Mouse (Mus musculus) kidney, adult 2 months (tissue): ENCODE measurements at regions not wholly inside any gene's neighbourhood (a gene's known extent, or its start where the extent isn't known, plus 50 kb on each side); places are given as distances from the start of the nearest gene placed in this dataset.

ENCODE experiments used
- DNase-seq: peaks from one replicate; pipeline ENCODE4 v3.0.0; 2021
- H3K27ac ChIP-seq: fragments of 200-500 bp; 2 replicates; pipeline ENCODE4 v1.5.1; 2012; ENCODE audit warnings: low read depth, low read length, control low read depth, inconsistent platforms; ENCODE audit not compliant: insufficient read depth
- H3K27me3 ChIP-seq: fragments of 200-500 bp; replicated peaks from 2 replicates; pipeline ENCODE4 v1.6.1; 2012; ENCODE audit warnings: mild to moderate bottlenecking, moderate library complexity, low read length, inconsistent platforms; ENCODE audit not compliant: control insufficient read depth, insufficient read depth
- H3K36me3 ChIP-seq: fragments of 200-500 bp; 2 replicates; pipeline ENCODE4 v1.6.1; 2012; ENCODE audit warnings: mild to moderate bottlenecking, moderate library complexity, low read length, inconsistent platforms; ENCODE audit not compliant: control insufficient read depth, insufficient read depth
- H3K4me1 ChIP-seq: fragments of 200-500 bp; 2 replicates; pipeline ENCODE4 v1.6.1; 2011; ENCODE audit warnings: low read length; ENCODE audit not compliant: control insufficient read depth, insufficient read depth
- H3K4me3 ChIP-seq: fragments of 200-500 bp; 2 replicates; pipeline ENCODE4 v1.5.1; 2011; ENCODE audit warnings: mild to moderate bottlenecking, low read depth, low read length, control low read depth; ENCODE audit not compliant: insufficient read depth
- CTCF ChIP-seq: fragments of 200-500 bp; conservative IDR thresholded peaks from 2 replicates; pipeline ENCODE4 v1.5.1; 2011; ENCODE audit warnings: low read depth, mild to moderate bottlenecking, control low read depth, low read length, moderate library complexity, mixed read lengths; ENCODE audit not compliant: insufficient read depth, insufficient read length
- POLR2A ChIP-seq: fragments of 200-500 bp; IDR thresholded peaks from one replicate; pipeline ENCODE4 v1.6.1; 2011; ENCODE audit warnings: low read depth, low read length, control low read depth
- WGBS: fragments of 180-500 bp; shearing (Covaris S2); methylation state at CpG from one replicate; pipeline ENCODE4 v1.1.7; 2018; 5-methylcytosine and 5-hydroxymethylcytosine counted together

- Histone ChIP-seq H3K4me3 (no peak overlapping the region), H3K36me3 (no peaks in the 10 kb centered on the region), H3K27ac (no peak overlapping the region), H3K4me1 (no peaks in the 10 kb centered on the region), H3K27me3 (no peaks in the 10 kb centered on the region)
- WGBS: 87% methylated on average over 3 of the region's 3 CpGs
- no peak for DNase-seq
- TF ChIP-seq POLR2A (no peak), CTCF (no peak)
Measured at GRCm38 (mm10) chr8:115785769-115786168, 78.2 kb upstream of the Maf start.

DNA sequence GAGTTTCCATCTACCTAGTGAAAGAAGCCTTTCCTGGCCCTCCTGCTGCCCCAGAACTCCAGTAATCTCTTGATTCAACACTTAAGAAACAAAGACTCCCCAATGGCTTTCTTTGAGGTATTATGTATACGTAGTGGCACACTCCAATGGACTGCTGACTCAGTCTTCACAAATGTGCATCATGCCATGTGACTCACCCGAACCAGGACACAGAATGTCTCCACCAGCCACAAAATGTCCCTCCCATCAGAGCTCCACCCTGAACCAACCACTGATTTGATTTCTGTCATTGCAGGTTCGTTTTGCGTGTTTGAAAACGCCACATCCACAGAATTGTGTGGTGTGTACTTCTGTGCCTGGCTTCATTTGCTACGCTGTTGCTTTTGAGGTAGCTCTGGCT is 75.8 kb upstream of the Maf start:
- Histone ChIP-seq H3K4me1 (no peaks in the 10 kb centered on the region), H3K27ac (no peak overlapping the region), H3K36me3 (no peaks in the 10 kb centered on the region), H3K27me3 (no peaks in the 10 kb centered on the region), H3K4me3 (no peak overlapping the region)
- no peak for DNase-seq
- no peak for TF ChIP-seq POLR2A
- no peak for TF ChIP-seq CTCF
- 94% methylated on average over 6 of the region's 6 CpGs for WGBS

GRCm38 (mm10) chr8:115778433-115778832 is 70.8 kb upstream of the Maf start:
- WGBS: 88% methylated on average over 1 of the region's 1 CpGs
- H3K36me3 ChIP-seq: no peaks in the 10 kb centered on the region

DNA sequence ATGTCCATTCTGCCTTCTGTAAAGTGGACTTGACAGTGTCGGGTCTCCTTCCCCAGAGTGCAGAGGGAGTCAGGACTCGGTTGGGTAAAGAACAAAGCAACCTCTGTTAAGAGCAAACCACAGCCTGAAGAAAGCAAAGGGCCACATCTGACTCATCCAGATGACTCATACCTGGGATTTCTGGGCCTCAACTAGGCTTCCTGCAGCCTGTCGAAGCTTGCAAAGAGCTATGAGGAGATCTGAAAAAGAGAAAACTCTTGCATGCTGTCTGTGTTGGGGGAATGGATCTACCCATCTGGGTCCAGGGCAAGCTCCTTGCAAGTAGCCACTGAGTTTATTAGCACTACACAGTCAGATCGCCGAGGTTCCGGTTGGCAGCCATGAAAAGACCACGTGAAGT is 63.5 kb upstream of the Maf start:
- peaks cover 5% of the 10 kb centered on the region for H3K4me1 ChIP-seq
- no peaks in the 10 kb centered on the region for H3K36me3 ChIP-seq
- no peak for DNase-seq
- WGBS: 87% methylated on average over 7 of the region's 7 CpGs
- no peaks in the 10 kb centered on the region for H3K27me3 ChIP-seq
- H3K27ac ChIP-seq: no peak overlapping the region
- no peak overlapping the region for H3K4me3 ChIP-seq
- TF ChIP-seq POLR2A: no peak
- TF ChIP-seq CTCF: no peak

More at GRCm38 (mm10) chr8:115778433-115778832, 70.8 kb upstream of the Maf start:
- H3K4me3 ChIP-seq: no peak overlapping the region
- H3K4me1 ChIP-seq: no peaks in the 10 kb centered on the region
- no peak overlapping the region for H3K27ac ChIP-seq
- no peak for DNase-seq
- H3K27me3 ChIP-seq: no peaks in the 10 kb centered on the region
- TF ChIP-seq POLR2A: no peak
- TF ChIP-seq CTCF: no peak

GRCm38 (mm10) chr8:115768631-115769030 is 61.0 kb upstream of the Maf start:
- Histone ChIP-seq H3K4me3 (no peak overlapping the region), H3K36me3 (no peaks in the 10 kb centered on the region), H3K4me1 (peaks cover 15% of the 10 kb centered on the region), H3K27ac (no peak overlapping the region), H3K27me3 (no peaks in the 10 kb centered on the region)
- TF ChIP-seq POLR2A (no peak), CTCF (no peak)
- WGBS: 97% methylated on average over 4 of the region's 4 CpGs
- no peak for DNase-seq

DNA sequence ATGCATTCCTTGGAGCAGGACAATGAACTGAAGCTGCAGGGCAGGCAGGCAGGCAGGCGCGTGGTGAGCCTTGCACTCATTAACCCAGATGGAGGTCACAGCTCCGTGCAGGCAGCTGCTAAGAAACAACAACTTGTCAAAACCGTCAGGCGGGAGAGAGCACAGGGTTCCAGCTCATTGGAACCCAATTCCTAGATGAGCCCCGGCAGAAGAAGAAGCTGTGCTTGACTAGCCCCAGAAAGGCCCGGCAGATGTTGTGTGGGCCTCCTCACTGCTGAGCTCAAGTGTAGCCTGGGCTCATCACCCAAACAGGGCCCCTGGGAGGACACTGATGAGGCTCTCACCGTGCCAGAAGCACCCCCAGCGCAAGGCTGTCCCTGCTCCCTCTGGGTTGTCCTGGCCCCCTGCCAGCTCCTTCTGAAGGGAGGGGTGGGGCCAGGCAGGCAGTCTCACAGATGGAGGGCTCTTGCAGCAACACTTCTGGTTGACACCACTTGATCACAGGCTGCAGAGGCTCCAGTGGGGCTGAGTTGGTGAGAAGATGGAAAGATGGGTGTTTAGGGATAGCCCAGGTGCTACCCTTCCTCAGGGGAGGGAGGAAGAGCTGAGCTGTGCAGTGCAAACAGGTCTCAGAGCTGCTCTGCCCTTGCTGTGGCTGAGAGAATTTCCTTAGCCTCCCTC is 58.8 kb upstream of the Maf start:
- WGBS: 17% methylated on average over 9 of the region's 9 CpGs
- DNase-seq: peak; percentile 95

DNA sequence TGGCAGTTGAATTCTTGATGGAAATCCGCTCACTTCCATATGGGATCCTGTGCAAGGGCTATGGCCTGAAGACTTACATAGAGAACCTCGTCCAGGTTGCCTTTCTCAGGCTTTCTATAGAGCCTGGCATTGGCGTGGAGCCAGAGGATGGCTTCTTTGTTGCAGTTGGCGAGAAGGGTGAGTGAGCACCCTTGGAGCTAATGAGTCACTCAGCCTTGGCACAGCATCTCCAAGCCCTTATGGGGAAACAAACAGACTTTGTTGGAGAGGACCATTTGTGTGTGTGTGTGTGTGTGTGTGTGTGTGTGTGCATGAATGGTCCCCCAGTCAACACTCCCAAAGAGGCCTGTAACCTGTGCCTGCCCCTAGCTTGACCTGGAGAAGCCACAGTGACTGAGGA is 57.0 kb upstream of the Maf start:
- Histone ChIP-seq H3K36me3 (no peaks in the 10 kb centered on the region), H3K4me1 (peaks cover 15% of the 10 kb centered on the region), H3K27ac (peak overlapping the region; percentile 6; the same call in 1 of the 2 replicates), H3K4me3 (no peak overlapping the region), H3K27me3 (no peaks in the 10 kb centered on the region)
- TF ChIP-seq POLR2A (no peak), CTCF (no peak)
- peak; percentile 80 for DNase-seq
- 66% methylated on average over 4 of the region's 4 CpGs for WGBS

More for the DNA sequence above, 58.8 kb upstream of the Maf start:
- TF ChIP-seq POLR2A (no peak), CTCF (no peak)
- Histone ChIP-seq H3K27ac (peak overlapping the region; percentile 88), H3K4me3 (no peak overlapping the region), H3K4me1 (peaks cover 15% of the 10 kb centered on the region), H3K36me3 (no peaks in the 10 kb centered on the region), H3K27me3 (no peaks in the 10 kb centered on the region)
